Mouse (Mus musculus) thymus, postnatal 25 days (tissue): ENCODE results near the gene Vmn1r18.
"Not testable (repeated sequence)": the region's sequence is repeated elsewhere in the genome, so short reads cannot be mapped to it uniquely, and the experiment has no call there.

ENCODE experiments used
- DNase-seq: peaks from one replicate; pipeline ENCODE4 v3.0.0; 2022

Vmn1r18 gene

GRCm38 (mm10) chr6:57395683-57396082 lies at the start of gene Vmn1r18:
Gene Vmn1r18 (minus strand): TSS chr6:57395783.
- DNase-seq, result no peak

DNA sequence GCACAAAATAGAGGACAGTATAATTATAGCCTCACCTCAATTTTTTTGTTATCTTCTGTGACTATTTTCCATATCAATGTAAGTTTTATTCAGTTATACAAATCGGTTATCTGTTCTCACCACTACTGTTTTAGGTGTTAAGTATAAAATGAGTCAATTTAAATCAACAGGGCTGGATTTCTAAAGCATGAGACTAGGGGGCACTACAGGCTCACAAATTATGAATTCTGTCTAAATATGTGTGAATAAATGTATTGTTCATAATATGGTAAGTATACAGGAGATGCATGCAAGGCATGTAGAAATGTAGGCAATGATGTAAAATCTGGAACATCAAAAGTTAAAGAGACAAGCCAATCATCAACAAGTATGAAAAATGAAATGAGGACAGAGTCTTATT lies 35.6 kb upstream of the Vmn1r18 start:
- DNase-seq, result no peak

- DNase-seq, result no peak
Measured at GRCm38 (mm10) chr6:57428630-57429029, 33.0 kb upstream of the Vmn1r18 start, which contains the start of gene Vmn1r20. Gene Vmn1r20 (plus strand): TSS chr6:57428930.

GRCm38 (mm10) chr6:57403480-57403879 lies 7.9 kb upstream of the Vmn1r18 start, which contains the start of gene Vmn1r19:
Gene Vmn1r19 (plus strand): TSS chr6:57403780.
- DNase-seq, result not testable (repeated sequence)

DNA sequence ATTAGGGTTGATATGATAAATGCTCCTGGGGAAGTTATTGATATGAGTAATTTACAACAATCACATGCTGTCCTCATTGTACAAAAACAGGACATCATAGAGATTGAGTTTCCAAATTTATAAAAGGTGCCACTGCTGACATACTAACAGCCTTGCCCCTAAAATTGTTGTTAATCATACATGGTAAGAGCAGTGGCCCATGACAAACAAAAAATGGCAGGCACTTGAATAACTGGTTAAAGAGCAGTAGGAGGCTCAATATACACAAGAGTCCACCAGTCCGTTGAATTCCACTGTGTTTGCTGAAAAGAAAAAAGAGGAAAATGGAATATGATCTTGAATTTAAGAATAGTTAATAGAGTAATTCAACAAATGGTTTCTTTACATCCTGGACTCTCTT lies 28.1 kb downstream of the Vmn1r18 start:
- DNase-seq, result no peak

GRCm38 (mm10) chr6:57365866-57366265 lies 29.7 kb downstream of the Vmn1r18 start:
- not testable (repeated sequence) for DNase-seq

- DNase-seq, result no peak
Measured at GRCm38 (mm10) chr6:57363627-57364026, 32.0 kb downstream of the Vmn1r18 start, which contains the start of gene Vmn1r17. Gene Vmn1r17 (minus strand): TSS chr6:57363727.

- no peak for DNase-seq
Measured at GRCm38 (mm10) chr6:57356864-57357263, 38.7 kb downstream of the Vmn1r18 start.

GRCm38 (mm10) chr6:57329394-57329793 lies 66.2 kb downstream of the Vmn1r18 start, which contains the start of gene Vmn1r16:
Gene Vmn1r16 (minus strand): TSS chr6:57329494.
- DNase-seq, result no peak
